Mouse (Mus musculus): ENCODE results near the gene Aldh5a1.

- TF ChIP-seq CTCF (IDR thresholded peaks at IDR 0.05; ENCODE audit: extremely low read depth, insufficient read length, insufficient replicate concordance, low read depth, low read length) (no peak), POLR2A (IDR thresholded peaks at IDR 0.05; ENCODE audit: low read depth, low read length) (no peak)
Observed at GRCm38 (mm10) chr13:24976384-24976783, 38.9 kb upstream of the Aldh5a1 start.
